Mouse (Mus musculus) kidney, postnatal 14 days (tissue): ENCODE measurements at regions not wholly inside any gene's neighbourhood (a gene's known extent, or its start where the extent isn't known, plus 50 kb on each side); places are given as distances from the start of the nearest gene placed in this dataset.

ENCODE experiments used
- DNase-seq: peaks from one replicate; pipeline ENCODE4 v3.0.0; 2022; ENCODE audit warnings: mixed read lengths

GRCm38 (mm10) chr7:117875241-117875640 is 240.7 kb downstream of the Rps15a start:
- DNase-seq, result no peak

- no peak for DNase-seq
These were observed 256.6 kb downstream of the Rps15a start for GRCm38 (mm10) chr7:117859419-117859818.

GRCm38 (mm10) chr7:117855955-117856354 is 260.0 kb downstream of the Rps15a start:
- DNase-seq, result no peak

GRCm38 (mm10) chr7:117853716-117854115 is 262.3 kb downstream of the Rps15a start:
- DNase-seq, result no peak

- no peak for DNase-seq
These were observed 263.1 kb downstream of the Rps15a start for GRCm38 (mm10) chr7:117852866-117853265.

GRCm38 (mm10) chr7:117850822-117851221 is 265.2 kb downstream of the Rps15a start:
- DNase-seq, result no peak

- DNase-seq, result no peak
These were observed 269.9 kb downstream of the Rps15a start for GRCm38 (mm10) chr7:117846041-117846440.

GRCm38 (mm10) chr7:117842780-117843179 is 273.2 kb downstream of the Rps15a start:
- no peak for DNase-seq

- no peak for DNase-seq
These were observed 321.0 kb downstream of the Rps15a start for GRCm38 (mm10) chr7:117795035-117795434.

- no peak for DNase-seq
These were observed 322.0 kb downstream of the Rps15a start for GRCm38 (mm10) chr7:117793991-117794390.

- DNase-seq, result no peak
These were observed 323.5 kb downstream of the Rps15a start for GRCm38 (mm10) chr7:117792456-117792855.

GRCm38 (mm10) chr7:117778996-117779395 is 337.0 kb downstream of the Rps15a start:
- DNase-seq, result no peak

GRCm38 (mm10) chr7:117777921-117778320 is 338.1 kb downstream of the Rps15a start:
- DNase-seq, result no peak

- DNase-seq, result no peak
These were observed 344.2 kb downstream of the Rps15a start for GRCm38 (mm10) chr7:117771836-117772235.

GRCm38 (mm10) chr7:117759506-117759905 is 356.5 kb downstream of the Rps15a start:
- DNase-seq, result no peak

- no peak for DNase-seq
These were observed 359.0 kb downstream of the Rps15a start for GRCm38 (mm10) chr7:117757033-117757432.

- DNase-seq, result no peak
These were observed 360.2 kb downstream of the Rps15a start for GRCm38 (mm10) chr7:117755830-117756229.

- no peak for DNase-seq
These were observed 362.7 kb downstream of the Rps15a start for GRCm38 (mm10) chr7:117753296-117753695.

GRCm38 (mm10) chr7:117752302-117753185 is 363.4 kb downstream of the Rps15a start:
- no peak for DNase-seq

- no peak for DNase-seq
These were observed 367.2 kb downstream of the Xylt1 start for GRCm38 (mm10) chr7:117747991-117748390.

GRCm38 (mm10) chr7:117746393-117746792 is 365.6 kb downstream of the Xylt1 start:
- no peak for DNase-seq

GRCm38 (mm10) chr7:117739706-117740105 is 358.9 kb downstream of the Xylt1 start:
- no peak for DNase-seq

GRCm38 (mm10) chr7:117735699-117736020 is 354.9 kb downstream of the Xylt1 start:
- DNase-seq, result no peak

- no peak for DNase-seq
These were observed 354.4 kb downstream of the Xylt1 start for GRCm38 (mm10) chr7:117734994-117735698.
